Mouse (Mus musculus): ENCODE results near the gene Anxa9.
A peak's percentile ranks its signal among the peaks of the same experiment; 100 is the strongest.

DNA sequence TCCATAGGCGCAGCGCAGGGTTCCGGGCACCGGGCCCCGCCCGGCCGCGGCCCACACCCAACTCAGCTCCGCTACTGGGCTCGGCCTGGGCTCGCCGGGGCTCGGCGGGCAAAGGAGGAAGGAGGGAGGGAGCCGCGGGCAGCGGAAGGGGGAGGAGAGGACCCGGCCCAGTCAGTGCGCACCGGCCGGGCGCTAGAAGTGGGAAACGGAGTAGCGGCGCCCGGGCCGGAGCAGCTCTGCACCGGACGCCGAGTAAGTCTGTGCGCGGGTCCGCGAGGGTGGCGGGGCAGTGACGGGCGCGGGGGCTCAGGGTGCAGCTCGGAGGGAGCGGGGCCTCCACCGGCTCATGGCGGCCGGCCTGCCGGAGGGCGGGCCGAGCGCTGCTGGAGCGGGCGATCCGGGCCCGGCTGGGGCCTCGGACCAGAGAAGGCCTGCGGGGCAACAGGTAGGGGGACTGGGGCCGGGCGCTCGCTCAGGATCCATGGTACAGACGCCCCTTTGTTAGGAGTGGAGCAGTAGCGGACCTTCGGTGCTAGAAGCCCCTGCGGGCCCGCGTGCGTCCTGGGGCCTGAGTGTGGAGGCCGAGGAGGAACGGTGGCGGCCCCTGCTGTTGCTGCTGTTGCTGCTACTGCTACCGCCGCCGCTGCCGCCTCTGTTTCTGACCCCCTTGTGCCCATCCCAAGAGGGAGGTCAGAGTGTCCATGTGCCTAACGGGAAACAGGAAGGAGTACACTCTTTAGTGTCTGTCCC lies 8.3 kb upstream of the Anxa9 start:
- peak in 1 of 2 experiments; percentile 56; a peak in 2 of 4 replicates for TF ChIP-seq CTCF (conservative IDR thresholded peaks at IDR 0.05 in 1 of 2, IDR thresholded peaks at IDR 0.05 in 1 of 2; ENCODE audit: low read depth in 2 of 2, low read length in 2 of 2)
- no peak for TF ChIP-seq MAFK (IDR thresholded peaks at IDR 0.05; ENCODE audit: insufficient replicate concordance, low read length)
- TF ChIP-seq POLR2A (IDR thresholded peaks at IDR 0.05; ENCODE audit: low read depth, low read length) = peak; percentile 74

Data from CH12.LX (cell line).